Mouse (Mus musculus): ENCODE results near the gene Dcp1a.

- TF ChIP-seq CTCF (conservative IDR thresholded peaks at IDR 0.05; ENCODE audit: low read length), result no peak
- TF ChIP-seq NANOG (IDR thresholded peaks at IDR 0.05; ENCODE audit: borderline replicate concordance, low read length), result no peak
- no peak for TF ChIP-seq POU5F1 (IDR thresholded peaks at IDR 0.05; ENCODE audit: borderline replicate concordance, low read length)
These were observed 12.0 kb downstream of the Dcp1a start, which contains the start of gene Cacna1d for GRCm38 (mm10) chr14:30491342-30491741.
